11 mouse cellular contexts compared by ENCODE assay signal in the genomic region with DNA sequence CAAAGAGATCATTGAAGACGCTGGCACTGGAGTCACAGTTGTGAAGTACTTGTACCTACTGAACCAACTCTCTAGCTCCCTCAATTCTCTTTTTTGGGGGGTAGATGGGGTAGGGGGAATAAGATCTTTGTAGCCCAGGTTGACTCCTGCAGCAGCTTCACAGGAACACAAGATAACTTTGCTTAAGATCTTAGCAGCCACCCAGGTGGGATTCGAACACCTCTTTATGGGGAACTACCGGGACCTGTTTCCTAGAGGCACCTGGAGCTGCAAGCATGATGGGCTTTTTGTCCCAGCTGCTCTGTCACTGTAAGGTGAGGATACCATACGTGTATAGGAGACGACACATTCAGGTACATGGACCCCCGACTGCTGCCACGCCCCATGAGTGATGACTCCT. TPM values are rescaled to one million over a fixed set of nuclear protein-coding genes. Genes with fewer than 3 reads are reported as not detected.
A peak's percentile ranks its signal among the peaks of the same experiment; 100 is the strongest.
DNase-seq lines count a peak whose midpoint lies in the region; ATAC-seq and TF ChIP-seq lines count a peak whose summit lies in the region.
"Had no signal": no experiment of that assay in that cellular context is flagged by ENCODE, and none has a peak within 500 bp of the region (broad histone marks: within the 10 kb centered on the region; RNA-seq: fewer than 3 reads in every experiment).

No protein-coding gene starts in this region.

- TF ChIP-seq EP300 in stomach, postnatal 0 days (optimal IDR thresholded peaks at IDR 0.05), result no peak

- peaks cover 25 to 40% of the 10 kb centered on the region in 2 experiments for H3K4me1 ChIP-seq in heart, embryonic 14.5 days (ENCODE audit: control insufficient read depth in 2 of 2, insufficient read depth in 2 of 2, low read length in 2 of 2)
- peaks cover 49% of the 10 kb centered on the region for H3K4me1 ChIP-seq in stomach, embryonic 15.5 days
- peaks cover 8% of the 10 kb centered on the region for H3K4me1 ChIP-seq in stomach, postnatal 0 days (replicated peaks; ENCODE audit: control insufficient read depth, insufficient read depth)
- peaks cover 54% of the 10 kb centered on the region for H3K4me1 ChIP-seq in limb, embryonic 15.5 days

- peak overlapping the region; percentile 95; the same call in 1 of the 2 replicates for H3K4me2 ChIP-seq in heart, embryonic 14.5 days (ENCODE audit: low read length)
- H3K4me2 ChIP-seq in stomach, embryonic 15.5 days, result peak overlapping the region; percentile 84; the same call in 1 of the 2 replicates
- H3K4me2 ChIP-seq in stomach, postnatal 0 days (replicated peaks; ENCODE audit: low read depth), result no peak overlapping the region
- H3K4me2 ChIP-seq in limb, embryonic 15.5 days, result no peak overlapping the region

- H3K27me3 ChIP-seq in heart, embryonic 14.5 days (ENCODE audit: control insufficient read depth, insufficient read depth, low read length), result peaks cover 28% of the 10 kb centered on the region
- H3K27me3 ChIP-seq in stomach, embryonic 15.5 days (replicated peaks), result peaks cover 30% of the 10 kb centered on the region
- H3K27me3 ChIP-seq in stomach, postnatal 0 days (ENCODE audit: control insufficient read depth, insufficient read depth, low read length), result peaks cover 8% of the 10 kb centered on the region; the same call in 1 of the 2 replicates
- H3K27me3 ChIP-seq in limb, embryonic 15.5 days, result peaks cover 29% of the 10 kb centered on the region

- no peak for DNase-seq in heart, postnatal 4 days
- no peak for DNase-seq in stomach, postnatal 0 days (ENCODE audit: low spot score)
- no peak for DNase-seq in gastrocnemius, postnatal 14 days
- DNase-seq in right cerebral cortex, postnatal 14 days, result no peak
- no peak for DNase-seq in cerebellum, adult 11-12 months
- DNase-seq: cerebellum, postnatal 36 days; kidney, adult 2 months; thymus, postnatal 14 days had no signal

- WGBS in heart, embryonic 14.5 days, result 80% methylated on average over 7 of the region's 7 CpGs
- WGBS in stomach, embryonic 15.5 days, result 80% methylated on average over 7 of the region's 7 CpGs
- WGBS in stomach, postnatal 0 days, result 83% methylated on average over 7 of the region's 7 CpGs
- 82% methylated on average over 7 of the region's 7 CpGs for whole genome bisulfite sequencing in limb, embryonic 15.5 days

- H3K36me3 ChIP-seq in heart, embryonic 14.5 days (ENCODE audit: control insufficient read depth, insufficient read depth, low read length), result peaks cover 10% of the 10 kb centered on the region
- H3K36me3 ChIP-seq in stomach, embryonic 15.5 days, result peaks cover 3% of the 10 kb centered on the region; the same call in 1 of the 2 replicates
- 0 out of 2 replicates have a peak, but pooled peaks cover 2% of the 10 kb centered on the region for H3K36me3 ChIP-seq in stomach, postnatal 0 days (ENCODE audit: control insufficient read depth, insufficient read depth, low read length)
- H3K36me3 ChIP-seq in limb, embryonic 15.5 days, result 0 out of 2 replicates have a peak, but pooled peaks cover 6% of the 10 kb centered on the region

- ATAC-seq in heart, embryonic 14.5 days (ENCODE audit: insufficient number of reproducible peaks, insufficient read depth, low FRiP score, low read depth), result no peak
- no peak for ATAC-seq in stomach, embryonic 15.5 days (ENCODE audit: insufficient read depth, low FRiP score, low read depth)
- ATAC-seq in stomach, postnatal 0 days (ENCODE audit: low FRiP score, low TSS enrichment), result no peak
- no peak for ATAC-seq in limb, embryonic 15.5 days (ENCODE audit: insufficient number of reproducible peaks, low FRiP score, low TSS enrichment, low read depth)

- no peak overlapping the region for H3K27ac ChIP-seq in heart, embryonic 14.5 days (replicated peaks in 1 of 2; ENCODE audit: control insufficient read depth in 1 of 2, insufficient read depth in 1 of 2, low read depth in 2 of 2, low read length in 2 of 2)
- no peak overlapping the region; the same call in 1 of the 2 replicates for H3K27ac ChIP-seq in stomach, embryonic 15.5 days
- no peak overlapping the region for H3K27ac ChIP-seq in stomach, postnatal 0 days (replicated peaks)
- H3K27ac ChIP-seq in limb, embryonic 15.5 days, result peak overlapping the region; percentile 86; the same call in 1 of the 2 replicates

- no peaks in the 10 kb centered on the region for H3K9me3 ChIP-seq in heart, embryonic 14.5 days (ENCODE audit: control insufficient read depth, low read length)
- H3K9me3 ChIP-seq in stomach, embryonic 15.5 days, result no peaks in the 10 kb centered on the region
- no peaks in the 10 kb centered on the region for H3K9me3 ChIP-seq in stomach, postnatal 0 days (ENCODE audit: control insufficient read depth, low read length)
- no peaks in the 10 kb centered on the region for H3K9me3 ChIP-seq in limb, embryonic 15.5 days

- H3K9ac ChIP-seq in heart, embryonic 14.5 days (ENCODE audit: low read length), result no peak overlapping the region
- no peak overlapping the region for H3K9ac ChIP-seq in stomach, embryonic 15.5 days
- no peak overlapping the region for H3K9ac ChIP-seq in stomach, postnatal 0 days (ENCODE audit: low read length)
- no peak overlapping the region for H3K9ac ChIP-seq in limb, embryonic 15.5 days

- intact Hi-C loops in gastrocnemius, postnatal 14 days (cut with DNase I; ENCODE audit: low total_unique reads), result no loop called here

- H3K4me3 ChIP-seq in heart, embryonic 14.5 days (ENCODE audit: control insufficient read depth in 1 of 2, insufficient read depth in 1 of 2, low read depth in 1 of 2, low read length in 2 of 2), result no peak overlapping the region
- no peak overlapping the region for H3K4me3 ChIP-seq in stomach, embryonic 15.5 days (replicated peaks)
- no peak overlapping the region for H3K4me3 ChIP-seq in stomach, postnatal 0 days (ENCODE audit: low read depth, low read length)
- no peak overlapping the region for H3K4me3 ChIP-seq in limb, embryonic 15.5 days

- no peak for TF ChIP-seq CTCF in stomach, postnatal 0 days (IDR thresholded peaks at IDR 0.05; ENCODE audit: low read depth)

RNA-seq across cellular contexts. Expression of gene Kcnn1, which starts 3.5 kb away (rescaled TPM):
- 1.8 and 2.2 TPM in 2 replicates for polyA plus RNA-seq in heart, embryonic 14.5 days (2014; fragmentation: Nextera tagmentation; extraction: Ambion mirVana)
- total RNA-seq in heart, postnatal 4 days (2021), result 1 to 10 TPM; 2.5 to 3.0 TPM
- 1.5 and 2.1 TPM in 2 replicates for polyA plus RNA-seq in stomach, embryonic 15.5 days (2015; fragmentation: Nextera tagmentation; extraction: Ambion mirVana)
- 0.64 and 0.72 TPM in 2 replicates for polyA plus RNA-seq in stomach, postnatal 0 days (2015; fragmentation: Nextera tagmentation; extraction: Ambion mirVana)
- polyA plus RNA-seq in limb, embryonic 15.5 days (2015; fragmentation: Nextera tagmentation; extraction: Ambion mirVana), result 2.3 and 3.1 TPM in 2 replicates
- 1 to 10 TPM; 5.4 to 6.6 TPM for total RNA-seq in gastrocnemius, postnatal 14 days (2021)

RNA-seq across cellular contexts. Expression of gene Ccdc124, which starts 7.2 kb away (rescaled TPM):
- polyA plus RNA-seq in heart, embryonic 14.5 days (2014; fragmentation: Nextera tagmentation; extraction: Ambion mirVana), result 78.5 and 78.7 TPM in 2 replicates
- total RNA-seq in heart, postnatal 4 days (2021), result 10 to 100 TPM; 42.6 to 46.2 TPM
- 90.9 and 91.3 TPM in 2 replicates for polyA plus RNA-seq in stomach, embryonic 15.5 days (2015; fragmentation: Nextera tagmentation; extraction: Ambion mirVana)
- 73.2 and 74.1 TPM in 2 replicates for polyA plus RNA-seq in stomach, postnatal 0 days (2015; fragmentation: Nextera tagmentation; extraction: Ambion mirVana)
- 95.8 and 101 TPM in 2 replicates for polyA plus RNA-seq in limb, embryonic 15.5 days (2015; fragmentation: Nextera tagmentation; extraction: Ambion mirVana)
- total RNA-seq in gastrocnemius, postnatal 14 days (2021), result 10 to 100 TPM; 50.3 to 50.9 TPM

RNA-seq across cellular contexts. Expression of gene Slc5a5, which starts 26.0 kb away (rescaled TPM):
- not detected in 2 replicates for polyA plus RNA-seq in heart, embryonic 14.5 days (2014; fragmentation: Nextera tagmentation; extraction: Ambion mirVana)
- total RNA-seq in heart, postnatal 4 days (2021), result under 1 TPM in 1 of 2 experiments, not detected in 1; 0.11 TPM
- 4.1 and 6.0 TPM in 2 replicates for polyA plus RNA-seq in stomach, embryonic 15.5 days (2015; fragmentation: Nextera tagmentation; extraction: Ambion mirVana)
- 42.8 and 58.5 TPM in 2 replicates for polyA plus RNA-seq in stomach, postnatal 0 days (2015; fragmentation: Nextera tagmentation; extraction: Ambion mirVana)
- 0.44 and 0.70 TPM in 2 replicates for polyA plus RNA-seq in limb, embryonic 15.5 days (2015; fragmentation: Nextera tagmentation; extraction: Ambion mirVana)
- total RNA-seq in gastrocnemius, postnatal 14 days (2021), result under 1 TPM in 1 of 2 experiments, not detected in 1; 0.08 TPM

RNA-seq across cellular contexts. Expression of gene Arrdc2, which starts 27.0 kb away (rescaled TPM):
- polyA plus RNA-seq in heart, embryonic 14.5 days (2014; fragmentation: Nextera tagmentation; extraction: Ambion mirVana), result 2.5 and 2.8 TPM in 2 replicates
- 1 to 10 TPM; 5.1 to 7.5 TPM for total RNA-seq in heart, postnatal 4 days (2021)
- 6.5 and 7.0 TPM in 2 replicates for polyA plus RNA-seq in stomach, embryonic 15.5 days (2015; fragmentation: Nextera tagmentation; extraction: Ambion mirVana)
- polyA plus RNA-seq in stomach, postnatal 0 days (2015; fragmentation: Nextera tagmentation; extraction: Ambion mirVana), result 6.6 and 6.8 TPM in 2 replicates
- 6.7 and 8.8 TPM in 2 replicates for polyA plus RNA-seq in limb, embryonic 15.5 days (2015; fragmentation: Nextera tagmentation; extraction: Ambion mirVana)
- total RNA-seq in gastrocnemius, postnatal 14 days (2021), result 10 to 100 TPM in 1 of 2 experiments, 1 to 10 TPM in 1; 4.8 to 71.3 TPM

RNA-seq across cellular contexts. Expression of gene Rpl18a, which starts 30.6 kb away (rescaled TPM):
- polyA plus RNA-seq in heart, embryonic 14.5 days (2014; fragmentation: Nextera tagmentation; extraction: Ambion mirVana), result 3,308 and 3,796 TPM in 2 replicates
- total RNA-seq in heart, postnatal 4 days (2021), result 1,000 to 10,000 TPM; 1,266 to 1,294 TPM
- polyA plus RNA-seq in stomach, embryonic 15.5 days (2015; fragmentation: Nextera tagmentation; extraction: Ambion mirVana), result 3,920 and 3,932 TPM in 2 replicates
- 4,207 and 4,214 TPM in 2 replicates for polyA plus RNA-seq in stomach, postnatal 0 days (2015; fragmentation: Nextera tagmentation; extraction: Ambion mirVana)
- polyA plus RNA-seq in limb, embryonic 15.5 days (2015; fragmentation: Nextera tagmentation; extraction: Ambion mirVana), result 3,854 and 4,707 TPM in 2 replicates
- 1,000 to 10,000 TPM; 1,213 to 1,382 TPM for total RNA-seq in gastrocnemius, postnatal 14 days (2021)

Comparison
In these comparisons a context has a peak if more than half of its experiments do, and no peak if none do; other contexts are left out.
1. H3K4me2 ChIP-seq: peak in heart, embryonic 14.5 days (single experiment) and stomach, embryonic 15.5 days (single experiment); none in stomach, postnatal 0 days (single experiment) and limb, embryonic 15.5 days (single experiment).